Mouse (Mus musculus) cerebellum, postnatal 4 days (tissue): ENCODE measurements around the gene Spata1.
A peak's percentile ranks its signal among the peaks of the same experiment; 100 is the strongest.
"Not testable (repeated sequence)": the region's sequence is repeated elsewhere in the genome, so short reads cannot be mapped to it uniquely, and the experiment has no call there.

Source experiments
- DNase-seq, 2 experiments: peaks; one replicate each; pipeline ENCODE4 v3.0.0; 2022; ENCODE audit warnings: low spot score in 2 of 2, mixed read lengths in 1 of 2

Gene Spata1

DNA sequence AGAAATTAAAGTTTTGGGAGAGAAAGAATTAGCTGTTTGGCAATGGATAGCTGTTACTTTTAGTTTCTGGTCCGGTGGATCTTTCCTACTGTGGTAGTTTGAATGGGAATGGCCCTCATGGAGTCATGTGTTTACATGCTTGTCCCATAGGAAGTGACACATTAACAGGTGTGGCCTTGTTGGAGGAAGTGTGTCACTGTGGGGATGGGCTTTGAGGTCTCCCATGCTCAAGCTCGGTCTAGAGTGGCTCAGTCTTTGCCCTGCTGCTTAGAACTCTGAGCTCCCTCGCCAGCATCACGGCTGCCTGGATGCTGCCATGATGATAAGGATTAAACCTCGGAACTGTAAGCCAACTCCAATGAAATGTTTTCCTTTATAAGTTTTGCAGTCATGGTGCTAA is 48.2 kb downstream of the Spata1 start:
- DNase-seq, result no peak

DNA sequence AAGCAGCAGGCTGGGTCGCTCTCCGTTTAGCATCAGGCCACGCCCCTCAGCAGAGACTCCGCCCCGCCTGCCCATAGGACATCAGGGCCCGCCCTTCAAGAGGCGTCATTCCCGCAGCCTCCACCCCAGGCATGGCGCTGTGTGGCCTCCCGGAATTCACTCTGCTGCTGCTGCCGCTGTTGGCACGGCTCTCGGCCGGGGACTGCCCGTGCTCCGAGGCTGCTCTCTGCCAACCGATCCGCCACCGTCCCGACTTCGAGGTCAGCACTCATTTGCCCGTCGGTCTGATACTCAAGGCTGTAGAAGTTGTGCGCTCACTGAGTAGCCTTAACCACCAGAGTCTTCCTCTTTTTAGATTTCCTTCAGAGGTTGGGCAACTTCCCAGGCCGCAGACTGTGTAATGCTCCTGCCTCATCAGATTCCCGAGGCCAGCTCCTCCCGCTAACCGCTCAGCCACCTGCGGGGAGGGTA is 49.1 kb downstream of the Spata1 start:
- peak; percentile 76 to 86 for DNase-seq

DNA sequence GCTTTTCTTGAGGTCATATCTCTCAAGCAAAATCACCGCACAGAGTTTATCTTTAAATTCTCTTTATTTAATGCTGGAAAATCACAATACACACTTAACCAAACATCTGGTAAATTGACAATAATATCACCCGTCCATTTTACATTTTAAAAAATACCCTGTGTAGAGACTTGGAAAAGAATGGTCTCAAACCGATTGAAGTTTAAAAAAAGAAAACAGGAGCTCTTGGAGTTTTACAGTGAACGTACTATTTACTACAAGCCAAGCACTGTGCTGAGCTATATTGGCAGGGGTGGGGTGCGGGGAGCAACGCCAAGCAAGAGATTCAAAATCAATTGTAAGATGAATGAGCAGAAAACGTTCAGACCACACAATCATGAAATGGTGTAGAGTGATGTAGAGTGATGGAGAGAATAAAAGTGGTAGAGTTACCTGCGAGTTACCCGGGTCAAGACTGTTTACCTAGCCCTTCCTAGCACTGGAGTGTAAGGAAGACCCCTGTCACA is 49.8 kb downstream of the Spata1 start, which contains the start of gene Ctbs:
Ctbs (plus strand) TSS at position 51 of the 506 bp plus-strand sequence.
- DNase-seq, result no peak

DNA sequence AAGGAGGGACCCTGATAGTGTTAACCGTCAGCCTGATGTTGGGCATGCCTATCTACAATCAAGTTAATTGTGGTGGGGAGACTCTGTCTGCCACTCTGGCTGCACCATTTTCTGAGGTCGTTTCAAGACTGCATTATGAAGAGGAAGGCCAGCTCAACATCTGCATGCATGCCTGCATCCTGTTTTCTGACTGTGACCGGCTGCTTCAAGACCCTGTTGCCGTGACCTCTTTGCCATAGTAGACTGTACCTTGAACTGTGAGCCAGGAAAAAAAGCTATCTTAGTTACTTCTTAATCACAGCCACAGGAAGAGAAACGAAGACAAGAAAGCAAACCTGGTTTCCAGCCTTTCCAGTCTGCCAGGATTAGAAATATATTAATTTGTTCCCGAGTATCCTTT is 50.6 kb downstream of the Spata1 start:
- DNase-seq, result no peak

DNA sequence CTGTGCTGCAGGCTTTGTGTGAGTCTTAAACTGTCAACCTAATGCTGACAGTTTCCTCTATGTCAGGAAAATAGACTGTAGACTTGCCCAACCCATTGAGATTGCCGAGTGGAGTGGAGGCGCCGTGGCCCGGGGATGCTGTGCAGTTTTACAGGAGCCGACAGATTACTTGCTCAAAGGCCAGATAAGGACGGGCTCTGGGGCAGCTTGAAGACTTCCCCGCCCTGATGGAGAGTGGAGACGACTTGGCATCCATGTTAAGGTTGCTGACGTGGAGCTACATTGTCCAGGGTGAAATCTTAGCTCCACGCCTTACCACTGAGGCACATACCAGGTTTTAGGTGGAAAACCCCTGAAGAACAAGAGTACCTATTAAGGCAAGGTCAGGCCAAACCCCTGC is 51.2 kb downstream of the Spata1 start:
- DNase-seq, result no peak

DNA sequence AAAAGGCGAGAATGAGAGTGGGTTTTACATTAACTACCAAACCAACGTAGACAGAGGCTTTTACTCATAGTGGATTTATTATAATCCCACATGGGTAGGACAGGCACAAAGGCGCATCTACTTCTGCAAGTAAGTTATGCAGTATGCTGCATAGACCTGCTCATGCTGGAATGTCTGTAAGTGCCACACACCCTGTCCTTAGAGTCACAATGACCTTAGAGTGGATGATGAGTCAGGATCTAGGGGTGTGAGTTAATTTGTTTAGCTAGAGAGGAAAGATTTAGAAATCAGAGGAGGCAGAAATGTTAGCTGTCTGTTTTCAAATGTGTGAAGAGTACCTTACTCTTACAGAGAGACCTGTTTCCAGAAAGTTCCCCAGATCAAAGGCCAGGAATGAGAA is 52.0 kb downstream of the Spata1 start:
- no peak for DNase-seq

DNA sequence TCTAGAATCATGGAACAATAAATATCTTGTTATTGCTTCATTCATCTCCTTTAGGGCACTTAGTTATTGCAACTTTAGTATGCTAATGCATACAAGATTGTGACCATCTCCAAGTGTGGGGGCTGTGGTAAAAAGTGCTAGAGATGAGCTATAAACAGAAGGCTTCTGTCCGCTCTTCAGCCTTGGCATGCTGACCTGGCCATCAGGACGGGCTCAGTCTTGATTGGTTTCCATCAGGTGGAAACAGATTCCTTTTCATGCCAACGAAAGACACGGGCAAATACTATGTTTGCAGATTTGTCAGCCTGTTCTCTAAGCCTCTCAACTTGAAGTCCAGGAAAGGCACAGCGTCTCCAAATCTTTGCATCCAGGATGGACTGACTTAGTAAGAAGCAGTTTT is 52.4 kb downstream of the Spata1 start:
- no peak for DNase-seq

DNA sequence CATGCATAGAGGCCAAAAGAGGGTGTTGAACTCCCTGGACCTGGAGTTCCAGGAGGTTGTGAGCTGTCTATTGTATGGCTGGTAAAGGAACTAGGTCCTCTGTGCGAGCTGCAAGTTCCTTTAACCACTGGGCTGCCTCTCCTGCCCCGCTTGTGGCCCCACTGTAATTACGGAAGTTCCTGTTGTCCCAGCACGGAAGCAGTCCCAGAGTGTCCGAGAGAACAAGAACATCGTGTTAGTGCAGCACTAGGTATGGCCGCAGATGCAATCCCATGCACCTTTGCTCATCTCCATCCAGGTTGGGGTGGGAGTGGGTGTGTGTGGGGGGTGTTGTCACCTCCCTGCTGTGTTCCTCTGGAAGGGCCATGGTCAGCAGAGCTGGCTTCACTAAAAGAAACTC is 54.7 kb downstream of the Spata1 start:
- DNase-seq, result no peak

DNA sequence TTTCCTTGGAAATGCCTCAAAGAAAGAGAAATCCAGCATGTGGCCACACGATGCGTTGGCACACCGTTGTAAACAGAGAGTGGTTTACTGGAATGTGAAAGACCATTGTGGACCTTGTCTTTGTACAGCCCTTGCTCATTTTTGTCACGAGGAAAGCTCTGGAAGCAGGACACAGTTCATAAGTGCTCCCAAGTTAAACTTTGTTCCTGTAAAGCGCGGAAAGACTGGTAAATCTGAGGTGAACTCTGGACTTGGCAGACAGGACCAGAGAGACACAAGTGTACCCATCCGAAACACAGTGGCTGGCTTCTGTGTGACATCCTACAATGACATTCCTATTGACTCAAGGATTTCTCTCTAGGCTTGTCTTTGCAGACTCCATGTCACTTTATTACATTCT is 56.2 kb downstream of the Spata1 start:
- DNase-seq, result no peak

DNA sequence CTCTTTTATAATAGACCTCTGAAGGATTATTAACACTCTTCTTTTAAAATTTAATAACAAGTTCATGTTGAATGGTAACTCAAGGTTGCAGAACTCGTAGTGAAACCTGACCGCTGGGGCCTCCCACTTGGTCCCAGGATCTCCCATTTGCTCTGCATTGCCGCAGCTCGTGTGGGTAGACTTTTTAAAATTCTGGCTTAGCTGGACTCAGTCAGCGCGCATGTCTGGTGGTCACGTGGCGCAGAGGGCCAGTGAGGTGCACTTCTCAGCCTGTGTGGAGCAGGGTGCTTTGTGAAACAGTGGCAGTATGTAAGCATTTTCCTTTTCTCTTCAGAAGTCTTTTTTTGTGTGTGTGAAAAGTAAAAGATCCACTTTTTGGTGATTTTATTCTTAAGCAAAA is 56.6 kb downstream of the Spata1 start:
- no peak for DNase-seq

DNA sequence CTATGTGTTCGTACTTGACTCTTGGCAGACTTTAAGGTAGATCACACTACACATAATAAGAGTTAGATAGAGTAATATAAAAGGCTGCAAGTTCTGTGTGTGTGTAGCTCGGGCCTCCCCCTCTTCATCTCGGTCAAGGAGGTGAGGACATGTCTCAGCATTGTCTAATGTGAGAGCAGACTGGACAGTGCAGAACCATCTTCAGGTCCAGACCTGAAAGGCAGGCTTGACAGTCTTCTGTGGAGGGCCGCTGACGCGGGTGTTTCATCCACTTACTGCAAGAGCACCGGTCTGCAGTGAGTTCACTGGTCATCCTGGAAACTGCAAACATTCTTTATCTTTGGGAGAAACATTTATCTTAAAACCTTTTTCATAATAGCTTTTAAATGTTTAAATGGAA is 57.1 kb downstream of the Spata1 start:
- DNase-seq, result no peak

DNA sequence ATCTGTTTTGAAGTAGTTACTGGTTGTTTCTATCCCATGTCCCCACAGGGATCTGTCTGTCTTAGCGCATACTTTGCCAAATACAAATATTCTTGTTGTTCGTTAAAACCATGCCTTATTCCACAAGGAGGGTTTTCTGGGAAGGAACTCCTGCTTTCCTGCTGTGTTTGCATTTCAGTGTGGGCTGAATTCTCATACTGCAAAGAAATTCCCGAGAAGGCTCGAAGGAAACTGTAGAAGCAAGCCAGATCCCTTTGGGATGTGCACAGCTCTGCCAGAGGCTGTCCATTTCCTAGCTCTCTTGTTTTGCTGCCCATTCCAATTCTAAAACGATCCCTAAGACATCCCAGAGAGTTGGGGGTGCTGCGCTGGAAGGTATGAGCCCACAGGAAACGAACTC is 59.1 kb downstream of the Spata1 start:
- DNase-seq, result no peak

DNA sequence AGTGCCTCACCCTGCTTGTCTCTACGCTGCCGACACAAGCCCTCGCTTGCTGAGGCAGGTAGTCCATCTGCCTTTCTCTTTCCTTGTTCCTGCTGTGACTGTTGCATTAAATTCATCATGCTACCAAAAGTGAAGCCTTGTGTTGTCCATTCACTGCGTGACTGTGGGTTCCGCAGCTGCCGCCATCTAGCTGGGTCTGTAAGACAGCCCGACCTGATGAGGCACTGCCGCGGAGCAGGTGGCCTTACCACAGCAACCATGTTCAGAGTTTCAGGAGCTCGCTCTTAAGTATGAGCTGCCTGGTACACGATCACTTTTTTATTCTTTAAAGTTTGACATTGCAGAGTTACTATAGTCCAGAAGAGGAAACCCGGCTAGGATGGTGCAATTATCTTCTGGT is 59.5 kb downstream of the Spata1 start:
- no peak for DNase-seq

DNA sequence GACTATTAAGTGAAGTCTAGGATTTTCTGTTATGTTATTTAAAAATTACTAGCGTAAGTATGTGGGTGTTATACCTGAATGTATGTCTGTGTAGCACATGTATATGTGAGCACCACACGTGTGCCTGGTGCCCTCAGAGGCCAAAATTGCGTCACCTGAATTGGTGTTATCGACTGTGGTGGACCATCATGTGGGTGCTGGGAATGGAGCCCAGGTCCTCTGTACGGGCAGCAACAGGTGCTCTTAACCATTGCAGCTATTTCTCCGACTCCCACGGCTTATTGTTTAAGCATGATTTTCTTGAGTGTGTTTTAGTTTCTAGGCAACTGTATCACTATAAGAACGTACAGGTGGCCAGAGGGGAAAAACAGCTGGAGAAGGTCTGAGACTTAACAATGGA is 63.4 kb downstream of the Spata1 start:
- no peak for DNase-seq

DNA sequence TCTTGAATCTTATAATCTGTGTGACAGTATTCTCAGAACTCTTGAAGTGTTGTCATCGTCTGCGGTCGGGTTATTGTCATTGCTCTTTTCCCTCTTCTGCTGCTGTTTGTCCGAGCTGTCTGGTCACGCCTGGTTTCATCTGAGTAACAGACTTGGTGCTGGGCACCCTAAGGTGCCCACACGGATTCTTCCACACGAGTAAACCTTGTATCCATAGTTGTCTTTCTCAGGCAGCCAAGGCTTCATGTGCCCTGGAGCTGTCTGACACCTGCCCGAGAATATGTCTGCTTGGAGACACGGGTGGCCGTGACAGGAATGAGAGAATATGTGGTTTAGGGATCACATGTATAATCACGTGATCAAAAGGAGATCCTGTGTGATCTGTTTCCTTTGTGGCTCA is 64.0 kb downstream of the Spata1 start:
- no peak for DNase-seq

DNA sequence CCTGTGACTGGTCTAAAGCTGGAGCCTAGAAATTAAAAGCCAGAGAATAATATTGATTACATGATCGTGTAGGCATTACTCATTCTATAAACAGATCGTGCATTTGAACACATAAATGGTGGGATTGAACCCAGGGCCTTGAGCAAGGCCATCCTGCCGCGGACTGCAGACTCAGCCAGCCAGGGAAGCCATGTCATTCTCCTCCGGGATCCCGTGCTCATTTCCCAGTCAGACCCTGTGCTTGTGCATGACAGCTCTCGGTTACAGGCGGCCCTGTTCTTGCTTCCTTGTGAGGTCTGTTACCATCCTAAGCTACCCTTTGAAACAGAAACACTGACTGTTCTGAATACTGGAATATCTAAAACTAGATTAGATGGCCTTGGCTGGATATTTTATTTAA is 64.9 kb downstream of the Spata1 start:
- no peak for DNase-seq

DNA sequence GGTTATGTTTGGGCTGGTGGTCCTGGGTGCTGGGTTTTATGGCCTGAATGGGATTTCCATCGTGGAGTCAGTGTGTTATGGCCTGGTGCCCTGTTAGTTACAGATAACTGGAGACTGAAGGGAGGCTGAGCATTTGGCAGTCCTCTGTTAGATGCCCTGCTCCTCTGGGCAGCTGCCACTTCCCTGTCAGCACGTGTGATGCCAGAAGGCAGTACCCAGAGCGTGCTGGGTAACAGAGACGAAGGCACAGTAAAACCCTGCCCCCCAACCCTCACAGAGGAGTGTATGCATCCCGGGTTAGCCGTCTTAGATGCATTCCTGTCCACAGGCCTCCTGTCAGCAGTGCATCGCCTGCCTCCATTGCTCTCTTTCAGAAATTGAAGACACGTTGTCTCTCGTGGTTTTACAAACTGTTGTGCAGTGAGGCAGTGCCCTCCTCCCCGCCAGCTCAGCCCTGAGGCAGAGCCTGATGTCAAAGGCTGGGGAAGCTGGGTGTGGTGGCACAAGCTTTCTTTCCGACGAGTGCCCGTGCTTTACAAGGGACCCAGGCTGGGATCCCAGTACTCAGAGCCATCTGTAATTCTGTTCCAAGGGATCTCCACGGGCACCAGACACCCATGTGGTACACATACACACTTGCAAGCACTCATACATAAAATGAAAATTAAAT is 65.7 kb downstream of the Spata1 start:
- DNase-seq, result no peak

DNA sequence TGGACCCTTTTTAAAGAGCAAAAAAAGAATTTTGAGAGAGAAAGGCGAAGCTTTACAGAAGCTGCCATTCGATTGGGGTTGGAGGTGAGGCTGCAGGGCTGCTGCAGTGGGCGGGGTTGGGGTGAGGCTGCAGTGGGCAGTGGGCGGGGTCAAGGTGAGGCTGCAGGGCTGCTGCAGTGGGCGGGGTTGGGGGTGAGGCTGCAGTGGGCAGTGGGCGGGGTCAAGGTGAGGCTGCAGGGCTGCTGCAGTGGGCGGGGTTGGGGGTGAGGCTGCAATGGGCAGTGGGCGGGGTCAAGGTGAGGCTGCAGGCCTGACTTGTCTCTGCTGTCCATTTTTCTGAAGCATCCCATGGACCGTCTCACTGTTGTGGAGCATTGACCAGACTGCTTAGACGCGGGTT is 66.5 kb downstream of the Spata1 start:
- not testable (repeated sequence) for DNase-seq

DNA sequence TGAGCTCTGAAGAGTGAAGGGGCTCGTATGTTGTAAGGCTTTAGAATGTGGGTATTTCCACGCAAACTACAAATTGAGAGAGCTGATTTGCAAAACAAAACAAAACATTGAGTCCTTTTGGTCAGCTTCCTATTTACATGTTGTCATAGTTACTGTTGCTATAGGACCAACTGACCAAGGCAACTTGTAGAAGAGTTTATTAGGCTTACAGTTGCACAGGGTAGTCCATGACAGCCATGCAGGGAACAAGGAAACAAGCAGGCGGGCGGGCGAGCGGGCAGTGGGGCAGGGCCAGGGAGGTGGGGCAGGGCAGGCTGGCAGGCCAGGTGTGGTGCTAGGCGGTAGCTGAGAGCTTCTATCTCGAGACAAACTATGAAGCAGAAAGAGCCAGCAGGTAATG is 73.1 kb downstream of the Spata1 start:
- DNase-seq, result peak in 1 of 2 experiments; percentile 3

DNA sequence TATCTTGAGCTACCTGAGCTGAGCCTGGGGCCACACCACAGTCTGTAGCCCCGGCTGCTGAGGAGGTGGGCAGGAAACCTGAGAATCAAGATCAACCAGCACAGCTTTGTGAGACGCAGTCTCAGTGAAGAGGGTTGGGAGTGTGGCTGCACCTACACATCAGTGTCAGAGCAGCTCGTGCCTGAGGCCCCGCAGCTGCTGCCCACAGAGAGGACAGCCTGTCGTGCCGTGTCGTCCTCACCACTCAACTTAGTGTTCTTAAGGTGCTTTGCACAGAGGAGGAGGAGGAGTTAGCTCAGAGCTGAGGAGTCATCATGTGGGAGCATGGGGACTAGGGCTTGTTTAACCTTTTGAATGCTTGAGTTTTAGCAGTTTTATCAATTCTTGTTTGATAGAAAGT is 73.7 kb downstream of the Spata1 start:
- peak in 1 of 2 experiments; percentile 11 for DNase-seq

DNA sequence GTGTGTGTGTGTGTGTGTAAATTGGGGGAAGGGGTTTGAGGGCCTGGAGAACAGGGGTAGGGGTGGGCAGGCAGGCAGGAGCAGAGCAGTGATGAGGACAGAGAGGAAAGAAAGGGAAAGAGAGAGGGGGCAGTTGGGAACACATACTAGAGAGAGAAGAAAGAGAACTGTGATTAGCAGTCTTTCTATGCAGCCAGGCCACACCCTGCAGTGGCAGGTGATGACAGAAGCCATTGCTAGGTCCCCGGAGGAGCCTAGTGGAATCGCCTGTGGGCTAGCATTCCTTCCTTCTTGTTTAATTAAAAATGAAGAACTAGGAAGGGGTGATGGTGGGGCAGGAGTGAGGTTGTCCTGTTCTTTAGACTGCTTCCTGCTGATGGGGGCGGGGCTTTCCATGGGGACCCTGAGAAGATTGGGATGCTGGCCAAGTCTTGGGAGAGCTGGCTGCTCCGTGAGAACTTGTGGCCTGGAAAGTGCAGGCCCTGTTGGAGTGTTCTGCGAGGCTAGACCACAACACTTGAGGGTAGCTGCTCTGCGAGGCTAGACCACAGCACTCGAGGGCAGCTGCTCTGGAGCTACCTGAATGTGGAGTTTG is 75.2 kb downstream of the Spata1 start:
- DNase-seq, result peak in 1 of 2 experiments; percentile 2

DNA sequence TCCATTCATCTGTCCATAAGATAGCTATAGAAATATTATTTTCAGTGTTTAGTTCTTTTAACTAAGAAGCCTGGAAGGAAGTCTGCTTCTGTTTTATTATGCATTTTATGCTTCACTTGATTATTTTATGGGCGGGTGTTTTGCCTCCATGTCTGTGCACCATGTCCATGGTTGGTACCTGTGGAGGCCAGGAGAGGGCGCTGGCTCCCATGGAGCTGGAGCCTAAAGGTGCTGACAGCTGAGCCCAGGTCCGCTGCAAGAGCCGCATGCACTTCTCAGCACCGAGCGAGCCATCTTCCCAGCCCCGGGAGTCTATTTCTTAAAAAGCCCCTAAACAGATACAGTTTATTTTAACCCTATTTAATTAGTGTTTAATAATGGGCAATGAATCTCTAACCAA is 75.8 kb downstream of the Spata1 start:
- DNase-seq, result peak in 1 of 2 experiments; percentile 5

DNA sequence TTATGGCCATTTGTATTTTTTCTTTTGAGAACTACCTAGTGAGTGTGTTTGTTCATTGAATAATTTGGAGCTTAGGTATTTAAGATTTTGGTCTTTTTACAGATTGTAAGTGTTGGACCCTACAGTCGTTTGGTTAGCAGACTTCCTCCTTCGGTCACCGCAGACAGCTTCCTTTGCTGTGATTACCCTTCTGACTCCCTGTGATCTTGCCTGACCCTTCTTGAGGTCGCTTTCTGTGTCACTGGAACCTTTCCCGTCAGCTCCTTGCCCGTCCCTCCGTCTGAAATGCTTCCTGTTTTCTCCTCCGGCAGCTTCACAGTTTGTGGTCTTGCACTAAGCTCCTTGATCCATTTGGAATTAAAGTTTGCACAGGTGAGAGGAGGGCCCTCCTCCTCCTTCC is 77.8 kb downstream of the Spata1 start:
- DNase-seq, result peak in 1 of 2 experiments; percentile 18
